Mouse (Mus musculus) left cerebral cortex, postnatal 10 days (tissue): ENCODE data around the gene Rwdd1. TPM values are rescaled to one million over a fixed set of nuclear protein-coding genes. Genes with fewer than 3 reads are reported as not detected.

Source experiments
- total RNA-seq, 2 experiments: library from RNA; stranded (reverse); gene quantifications; 2 replicates each; pipeline ENCODE4 v1.2.3; 2021

Rwdd1 gene
- total RNA-seq, 2 experiments from 2014 or later, result 102 to 104 TPM

Other genes with a start within 250 kb of the Rwdd1 start
- 1 to 10 TPM in 1 of 2 experiments, not detected in 1; 1.1 TPM for gene Sult3a2, start 232.9 kb downstream of the Rwdd1 start, total RNA-seq
- gene Sult3a1, start 161.9 kb downstream of the Rwdd1 start, total RNA-seq, result not detected
- 1 to 10 TPM; 3.6 to 4.5 TPM for gene Rsph4a, start 114.5 kb downstream of the Rwdd1 start, total RNA-seq
- gene Zup1, start 68.4 kb downstream of the Rwdd1 start, total RNA-seq, result 10 to 100 TPM; 13.2 to 15.0 TPM
- 1 to 10 TPM in 1 of 2 experiments, under 1 TPM in 1; 0.28 to 1.1 TPM for gene Trappc3l, start 18.0 kb upstream of the Rwdd1 start, total RNA-seq
- not detected for gene Calhm4, start 24.7 kb upstream of the Rwdd1 start, total RNA-seq
- gene Calhm5, start 76.9 kb upstream of the Rwdd1 start, total RNA-seq, result 1 to 10 TPM; 1.6 to 1.7 TPM
- gene Calhm6, start 108.4 kb upstream of the Rwdd1 start, total RNA-seq, result under 1 TPM; 0.32 to 0.77 TPM
- 10 to 100 TPM in 1 of 2 experiments, 1 to 10 TPM in 1; 6.0 to 10.5 TPM for gene Dse, start 188.1 kb upstream of the Rwdd1 start, total RNA-seq